Mouse (Mus musculus) embryonic facial prominence, embryonic 14.5 days (tissue): ENCODE results near the gene Lsamp. TPM values are rescaled to one million over a fixed set of nuclear protein-coding genes. Genes with fewer than 3 reads are reported as not detected.

Experiments
- ATAC-seq: fragments of 200-750 bp; cut with Nextera tagmentation; 2 replicates; pipeline ENCODE4 v1.8.0; 2017; ENCODE audit warnings: low read depth, moderate number of reproducible peaks, moderate TSS enrichment
- DNase-seq: peaks from one replicate; pipeline ENCODE4 v3.0.0-alpha.2; 2015; ENCODE audit warnings: low spot score
- H3K27ac ChIP-seq: fragments of 300-500 bp; sonication (generic); replicated peaks from 2 replicates; pipeline ENCODE4 v1.5.1; 2014; ENCODE audit warnings: low read depth, mild to moderate bottlenecking, low read length, moderate library complexity
- H3K27me3 ChIP-seq: fragments of 300-500 bp; sonication (generic); replicated peaks from 2 replicates; pipeline ENCODE4 v1.6.1; 2014; ENCODE audit warnings: low read length; ENCODE audit not compliant: control insufficient read depth, insufficient read depth
- H3K36me3 ChIP-seq: fragments of 300-500 bp; sonication (generic); 2 replicates; pipeline ENCODE4 v1.6.1; 2014; ENCODE audit warnings: low read length, mixed read lengths; ENCODE audit not compliant: control insufficient read depth, insufficient read depth
- H3K4me1 ChIP-seq: fragments of 300-500 bp; sonication (generic); 2 replicates; pipeline ENCODE4 v1.6.1; 2014; ENCODE audit warnings: antibody characterized with exemption, low read length; ENCODE audit not compliant: control insufficient read depth, insufficient read depth
- H3K4me2 ChIP-seq: fragments of 300-500 bp; sonication (generic); 2 replicates; pipeline ENCODE4 v1.6.1; 2014; ENCODE audit warnings: low read depth, mild to moderate bottlenecking, low read length, moderate library complexity, mixed read lengths
- H3K4me3 ChIP-seq: fragments of 300-500 bp; sonication (generic); 2 replicates; pipeline ENCODE4 v1.5.1; 2014; ENCODE audit warnings: low read depth, mild to moderate bottlenecking, low read length
- H3K9ac ChIP-seq: fragments of 300-500 bp; sonication (generic); 2 replicates; pipeline ENCODE4 v1.6.1; 2014; ENCODE audit warnings: low read depth, mild to moderate bottlenecking, low read length, moderate library complexity, mixed read lengths
- H3K9me3 ChIP-seq: fragments of 300-500 bp; sonication (generic); 2 replicates; pipeline ENCODE4 v1.6.1; 2016; ENCODE audit warnings: low read length; ENCODE audit not compliant: control insufficient read depth
- WGBS: fragments of 180-500 bp; shearing (Covaris S2); extraction: QIAGEN DNeasy Blood & Tissue Kit; methylation state at CpG from one replicate; pipeline ENCODE4 v1.1.7; 2014; 5-methylcytosine and 5-hydroxymethylcytosine counted together
- polyA plus RNA-seq: library from polyadenylated mRNA; unstranded; fragments of >200 nt; fragmentation: Nextera tagmentation; extraction: Ambion mirVana; gene quantifications from 2 replicates; pipeline ENCODE4 v1.2.1, GENCODE M21; 2014

Lsamp gene
- polyA plus RNA-seq, 1 experiment from 2014 or later = 8.9 TPM

GRCm38 (mm10) chr16:40708558-40708957 is 724.4 kb downstream of the Lsamp start:
- Histone ChIP-seq H3K27me3 (no peaks in the 10 kb centered on the region), H3K36me3 (no peaks in the 10 kb centered on the region), H3K4me3 (no peak overlapping the region), H3K9ac (no peak overlapping the region), H3K27ac (no peak overlapping the region), H3K9me3 (no peaks in the 10 kb centered on the region), H3K4me1 (peaks cover 3% of the 10 kb centered on the region), H3K4me2 (no peak overlapping the region)
- 39% methylated on average over 2 of the region's 2 CpGs for WGBS
- ATAC-seq (no peak), DNase-seq (peak; percentile 78)

- no peak overlapping the region for H3K9ac ChIP-seq
- H3K4me1 ChIP-seq = peaks cover 3% of the 10 kb centered on the region
- H3K4me2 ChIP-seq = no peak overlapping the region
- DNase-seq (no peak), ATAC-seq (no peak)
- H3K27ac ChIP-seq = no peak overlapping the region
- 36% methylated on average over 4 of the region's 4 CpGs for WGBS
- no peaks in the 10 kb centered on the region for H3K36me3 ChIP-seq
- H3K27me3 ChIP-seq = no peaks in the 10 kb centered on the region
- no peaks in the 10 kb centered on the region for H3K9me3 ChIP-seq
- H3K4me3 ChIP-seq = no peak overlapping the region
Observed at GRCm38 (mm10) chr16:40709574-40709973, 725.4 kb downstream of the Lsamp start.

- Histone ChIP-seq H3K9me3 (no peaks in the 10 kb centered on the region), H3K36me3 (no peaks in the 10 kb centered on the region), H3K27me3 (no peaks in the 10 kb centered on the region), H3K4me1 (peaks cover 3% of the 10 kb centered on the region), H3K4me2 (no peak overlapping the region), H3K4me3 (no peak overlapping the region), H3K27ac (no peak overlapping the region), H3K9ac (no peak overlapping the region)
- 61% methylated on average over 3 of the region's 3 CpGs for WGBS
- ATAC-seq (peak; percentile 72), DNase-seq (peak; percentile 22)
Observed at GRCm38 (mm10) chr16:40710068-40710467, 725.9 kb downstream of the Lsamp start.

- Histone ChIP-seq H3K9me3 (no peaks in the 10 kb centered on the region), H3K4me1 (peaks cover 3% of the 10 kb centered on the region), H3K27ac (no peak overlapping the region), H3K9ac (no peak overlapping the region), H3K27me3 (no peaks in the 10 kb centered on the region), H3K36me3 (no peaks in the 10 kb centered on the region), H3K4me3 (no peak overlapping the region), H3K4me2 (no peak overlapping the region)
- ATAC-seq = no peak
- 87% methylated on average over 5 of the region's 5 CpGs for WGBS
- DNase-seq = no peak
Observed at GRCm38 (mm10) chr16:40710491-40710890, 726.3 kb downstream of the Lsamp start.

- H3K9me3 ChIP-seq = no peaks in the 10 kb centered on the region
- H3K36me3 ChIP-seq = no peaks in the 10 kb centered on the region
- no peak overlapping the region for H3K9ac ChIP-seq
- no peak overlapping the region for H3K4me3 ChIP-seq
- no peak overlapping the region for H3K27ac ChIP-seq
- peaks cover 3% of the 10 kb centered on the region for H3K4me1 ChIP-seq
- 78% methylated on average over 3 of the region's 3 CpGs for WGBS
- no peaks in the 10 kb centered on the region for H3K27me3 ChIP-seq
- no peak for DNase-seq
- no peak overlapping the region for H3K4me2 ChIP-seq
- no peak for ATAC-seq
Observed at GRCm38 (mm10) chr16:40713725-40714124, 729.6 kb downstream of the Lsamp start.

GRCm38 (mm10) chr16:40739015-40739414 is 754.9 kb downstream of the Lsamp start:
- ATAC-seq (no peak), DNase-seq (peak; percentile 74)
- H3K4me2 ChIP-seq = no peak overlapping the region
- H3K9me3 ChIP-seq = no peaks in the 10 kb centered on the region
- no peaks in the 10 kb centered on the region for H3K27me3 ChIP-seq
- H3K4me3 ChIP-seq = no peak overlapping the region
- 40% methylated on average over 6 of the region's 6 CpGs for WGBS
- no peak overlapping the region for H3K27ac ChIP-seq
- H3K9ac ChIP-seq = no peak overlapping the region
- no peaks in the 10 kb centered on the region for H3K4me1 ChIP-seq
- no peaks in the 10 kb centered on the region for H3K36me3 ChIP-seq

GRCm38 (mm10) chr16:40739771-40740170 is 755.6 kb downstream of the Lsamp start:
- no peak overlapping the region for H3K4me2 ChIP-seq
- no peak for ATAC-seq
- no peak overlapping the region for H3K27ac ChIP-seq
- 63% methylated on average over 6 of the region's 6 CpGs for WGBS
- no peaks in the 10 kb centered on the region for H3K36me3 ChIP-seq
- H3K9ac ChIP-seq = no peak overlapping the region
- H3K9me3 ChIP-seq = no peaks in the 10 kb centered on the region
- DNase-seq = no peak
- no peaks in the 10 kb centered on the region for H3K4me1 ChIP-seq
- H3K27me3 ChIP-seq = no peaks in the 10 kb centered on the region
- H3K4me3 ChIP-seq = no peak overlapping the region

- Histone ChIP-seq H3K27me3 (no peaks in the 10 kb centered on the region), H3K9me3 (no peaks in the 10 kb centered on the region), H3K36me3 (no peaks in the 10 kb centered on the region), H3K4me2 (no peak overlapping the region), H3K4me1 (no peaks in the 10 kb centered on the region), H3K27ac (no peak overlapping the region), H3K9ac (no peak overlapping the region), H3K4me3 (no peak overlapping the region)
- ATAC-seq (no peak), DNase-seq (no peak)
- WGBS = 69% methylated on average over 8 of the region's 8 CpGs
Observed at GRCm38 (mm10) chr16:40740273-40740672, 756.1 kb downstream of the Lsamp start.

- Histone ChIP-seq H3K9me3 (no peaks in the 10 kb centered on the region), H3K9ac (no peak overlapping the region), H3K4me1 (no peaks in the 10 kb centered on the region), H3K27me3 (no peaks in the 10 kb centered on the region), H3K4me2 (no peak overlapping the region), H3K27ac (no peak overlapping the region), H3K36me3 (no peaks in the 10 kb centered on the region), H3K4me3 (no peak overlapping the region)
- ATAC-seq (no peak), DNase-seq (peak; percentile 3)
- WGBS = 58% methylated on average over 1 of the region's 1 CpGs
Observed at GRCm38 (mm10) chr16:40827191-40827590, 843.0 kb downstream of the Lsamp start.
